Mouse (Mus musculus) liver, postnatal 0 days (tissue): ENCODE measurements around the gene Ttll8.

ENCODE experiments used
- CTCF ChIP-seq: sonication (generic); IDR thresholded peaks from 2 replicates; pipeline ENCODE4 v1.5.1; 2016; ENCODE audit warnings: antibody characterized with exemption, low read depth
- EP300 ChIP-seq: IDR thresholded peaks from 2 replicates; pipeline ENCODE4 v1.6.1; 2016; ENCODE audit warnings: antibody characterized with exemption, low read depth, mild to moderate bottlenecking

DNA sequence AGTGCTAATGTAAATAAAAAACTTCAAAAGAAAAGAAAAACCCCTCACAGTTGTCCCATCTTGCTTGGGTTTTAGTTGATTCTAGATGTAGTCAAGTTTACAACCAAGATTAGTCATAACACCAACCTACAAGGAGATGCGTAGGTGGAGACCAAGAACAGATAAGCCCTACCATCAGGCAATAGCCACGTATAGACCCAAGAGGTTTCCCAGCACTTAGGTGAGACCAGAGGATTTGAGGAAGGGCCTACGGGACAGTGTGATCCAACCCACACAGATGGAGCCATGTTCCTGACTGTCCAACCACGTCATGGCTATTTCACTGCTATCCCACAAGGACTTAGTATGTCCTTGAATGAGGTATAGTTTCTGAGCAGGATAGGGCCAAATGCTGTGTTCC lies 18.1 kb upstream of the Ttll8 start:
- TF ChIP-seq CTCF, result no peak
- no peak for TF ChIP-seq EP300
